Mouse (Mus musculus): Measurements from ENCODE around the gene Olfr411.
A peak's percentile ranks its signal among the peaks of the same experiment; 100 is the strongest.

Gene Olfr411

DNA sequence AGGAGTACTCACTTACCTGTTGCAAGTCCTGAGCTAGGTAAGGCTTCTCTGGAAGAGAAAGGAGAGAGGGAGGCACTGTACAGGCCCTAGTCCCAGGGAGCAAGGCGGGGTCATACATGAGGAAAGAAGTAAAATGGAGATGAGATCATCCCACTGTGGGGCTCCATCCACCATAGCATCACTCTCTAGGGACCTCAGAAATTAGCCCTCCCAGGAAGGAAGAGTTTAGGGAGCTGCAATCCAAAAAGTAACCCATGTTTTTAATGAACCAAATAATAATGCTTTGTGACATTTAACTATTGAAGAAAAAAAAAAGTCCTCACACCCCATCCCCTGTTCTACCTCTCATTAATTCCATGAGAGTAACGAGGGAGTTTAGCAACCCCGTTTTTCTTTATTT, at the start of gene Olfr411:
Gene Olfr411, minus strand, starts transcription at position 101 of the 400 bp plus-strand sequence.
- no peak for DNase-seq

DNA sequence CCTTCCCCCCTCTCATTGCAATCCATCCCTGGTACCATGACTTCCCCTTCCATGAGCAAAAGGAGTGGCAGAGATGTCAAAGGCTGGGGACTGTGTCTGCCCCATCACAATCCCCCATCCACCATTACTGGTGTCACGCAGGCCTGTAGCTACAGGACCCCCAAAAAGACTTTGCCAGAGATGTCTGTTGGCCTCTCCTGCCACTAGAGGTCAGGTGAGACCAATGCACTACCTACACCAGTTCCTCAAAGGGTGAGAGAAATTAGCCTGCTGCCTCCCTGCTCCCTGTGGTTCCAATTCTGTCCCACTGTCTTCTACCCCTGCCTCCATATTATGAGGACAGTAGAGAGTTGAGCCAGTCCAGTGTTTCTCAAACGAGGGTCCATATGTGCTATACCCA, 49.7 kb upstream of the Olfr411 start:
- DNase-seq: peak; percentile 51 to 53

- DNase-seq: no peak
Measured at GRCm38 (mm10) chr11:74395583-74395982, 43.1 kb upstream of the Olfr411 start.

GRCm38 (mm10) chr11:74393489-74393888, 41.0 kb upstream of the Olfr411 start:
- DNase-seq: peak in 1 of 2 experiments; percentile 60

DNA sequence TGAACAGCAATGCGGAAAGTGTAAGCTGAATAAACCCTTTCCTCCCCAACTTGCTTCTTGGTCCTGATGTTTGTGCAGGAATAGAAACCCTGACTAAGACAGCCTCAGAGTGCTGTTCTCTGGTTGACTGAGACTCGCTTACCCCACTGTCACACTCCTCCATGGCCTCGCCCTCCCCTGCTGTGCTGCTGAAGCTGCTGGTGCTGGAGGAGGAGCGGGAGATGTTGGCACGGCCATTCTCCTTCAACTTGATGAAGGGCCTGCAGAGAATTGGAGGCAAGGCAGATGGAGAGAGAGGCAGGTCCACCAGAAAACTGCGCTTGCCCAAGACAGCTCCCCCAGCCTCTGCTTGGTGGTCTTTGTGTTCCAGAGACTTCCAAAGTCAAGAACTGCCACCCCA, 40.5 kb upstream of the Olfr411 start:
- DNase-seq: no peak

GRCm38 (mm10) chr11:74391899-74392298, 39.4 kb upstream of the Olfr411 start:
- no peak for DNase-seq

DNA sequence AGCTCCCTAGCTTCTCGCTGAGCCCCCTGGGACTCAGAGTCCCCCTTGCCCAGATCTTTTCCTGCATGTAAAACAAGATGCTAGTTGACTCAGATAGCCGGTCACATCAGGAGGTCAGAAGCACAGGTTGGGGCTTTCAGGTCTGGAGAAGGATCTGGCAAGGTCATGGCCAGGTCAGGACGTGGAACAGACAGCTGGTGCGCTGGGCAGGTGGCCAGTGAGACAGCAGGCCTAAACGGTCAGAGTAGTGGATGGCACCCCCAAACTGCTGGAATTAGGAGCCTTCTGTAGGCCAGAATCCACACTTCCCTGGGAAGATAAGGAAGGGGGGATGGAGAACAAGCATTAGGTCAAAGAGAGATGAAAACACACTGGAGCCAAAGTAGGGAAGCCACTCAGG, 34.8 kb upstream of the Olfr411 start:
- DNase-seq: peak; percentile 53 to 69

GRCm38 (mm10) chr11:74385674-74386073, 33.2 kb upstream of the Olfr411 start:
- DNase-seq: no peak

DNA sequence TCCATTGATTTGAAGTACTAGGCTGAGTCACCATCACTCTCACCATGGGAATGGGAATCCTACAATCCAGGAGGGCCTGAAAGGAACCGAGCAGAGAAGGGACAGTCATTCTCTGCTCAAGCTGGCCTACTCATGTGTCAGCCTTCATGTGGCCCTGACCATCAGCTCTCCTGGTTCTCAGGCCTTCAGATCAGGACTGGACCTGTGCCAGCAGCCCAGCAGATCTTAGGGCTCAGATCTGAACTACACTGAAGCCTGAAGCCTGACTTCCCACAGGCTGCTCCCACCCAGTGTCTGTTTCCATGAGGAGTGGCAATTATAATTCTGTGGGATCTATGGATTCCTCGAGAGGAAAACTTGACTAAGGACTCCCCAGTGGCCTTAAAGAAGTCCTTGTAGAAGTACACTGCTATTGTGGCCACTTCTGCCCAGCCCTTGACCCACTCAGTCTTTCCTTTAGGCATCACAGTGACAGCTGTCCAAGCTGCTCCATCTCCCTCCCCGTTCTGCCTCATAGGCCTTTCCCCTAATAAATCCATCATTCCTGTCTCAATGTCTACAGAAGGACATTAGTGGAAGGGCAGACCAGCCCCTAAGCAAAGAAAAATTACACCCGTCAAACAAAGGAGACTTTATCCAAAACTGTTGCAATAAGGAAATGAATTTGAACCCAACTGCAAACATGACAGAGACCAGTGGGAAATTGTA, 26.9 kb upstream of the Olfr411 start:
- DNase-seq: no peak

DNA sequence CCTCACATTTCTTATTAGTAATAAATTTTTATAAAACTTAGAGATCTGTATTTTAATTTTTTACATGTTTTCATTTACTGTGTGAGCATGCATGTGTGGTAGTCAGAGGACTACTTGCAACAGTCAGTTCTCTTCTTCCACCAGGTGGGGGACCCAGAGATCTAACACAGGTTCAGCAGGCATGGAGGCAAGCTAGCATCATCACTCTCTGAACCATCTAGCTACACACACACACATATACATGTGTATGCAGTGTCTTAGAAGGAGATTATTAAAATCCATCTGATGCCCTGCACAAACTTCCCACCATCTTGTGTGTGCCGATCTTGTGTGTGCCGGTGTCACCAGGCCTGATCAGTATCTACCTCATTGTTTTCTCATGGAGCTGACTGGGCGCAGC, 24.4 kb upstream of the Olfr411 start:
- DNase-seq: peak; percentile 82 to 85

DNA sequence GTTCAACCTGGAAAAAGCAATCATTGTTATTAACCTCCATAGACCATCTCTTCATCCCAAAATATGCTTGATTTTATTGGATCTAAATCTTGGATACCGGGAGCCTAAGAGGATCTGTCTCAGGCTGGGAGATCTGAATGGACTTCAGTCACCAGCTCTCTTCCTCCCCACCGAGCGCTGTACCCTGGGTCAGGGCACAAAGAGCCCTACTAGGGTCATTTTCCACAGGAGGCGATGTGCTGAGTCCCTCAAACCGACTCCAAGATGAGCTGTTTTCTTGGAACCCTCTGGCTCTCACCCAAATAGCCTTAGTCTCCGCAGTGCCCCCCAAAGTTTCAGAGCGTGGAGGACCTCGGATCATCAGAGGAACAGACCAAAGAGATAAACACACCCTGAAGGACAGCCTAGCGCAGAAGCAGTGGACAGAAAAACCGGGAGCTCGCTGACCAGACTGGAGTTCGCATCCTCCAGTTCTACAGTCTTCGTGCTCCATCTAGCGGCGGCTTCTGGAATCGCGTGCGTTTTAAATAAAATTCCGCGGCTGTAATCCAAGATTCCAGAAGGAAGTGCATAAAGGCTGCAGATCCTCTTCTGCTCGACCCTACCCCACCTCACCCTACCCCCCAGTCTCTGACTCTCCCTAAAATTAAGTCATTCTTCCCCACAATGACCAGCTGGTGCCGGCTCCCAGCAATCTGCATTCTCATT, 19.1 kb upstream of the Olfr411 start:
- DNase-seq: peak; percentile 89 to 91

- no peak for DNase-seq
Measured at GRCm38 (mm10) chr11:74361769-74362168, 9.3 kb upstream of the Olfr411 start, which contains the start of gene Olfr412. Olfr412 (plus strand) TSS chr11:74362069.

- no peak for DNase-seq
Measured at GRCm38 (mm10) chr11:74337931-74338330, 14.5 kb downstream of the Olfr411 start, which contains the start of gene Olfr410. Olfr410 (minus strand) TSS chr11:74338031.

GRCm38 (mm10) chr11:74328781-74329180, 23.7 kb downstream of the Olfr411 start:
- no peak for DNase-seq

DNA sequence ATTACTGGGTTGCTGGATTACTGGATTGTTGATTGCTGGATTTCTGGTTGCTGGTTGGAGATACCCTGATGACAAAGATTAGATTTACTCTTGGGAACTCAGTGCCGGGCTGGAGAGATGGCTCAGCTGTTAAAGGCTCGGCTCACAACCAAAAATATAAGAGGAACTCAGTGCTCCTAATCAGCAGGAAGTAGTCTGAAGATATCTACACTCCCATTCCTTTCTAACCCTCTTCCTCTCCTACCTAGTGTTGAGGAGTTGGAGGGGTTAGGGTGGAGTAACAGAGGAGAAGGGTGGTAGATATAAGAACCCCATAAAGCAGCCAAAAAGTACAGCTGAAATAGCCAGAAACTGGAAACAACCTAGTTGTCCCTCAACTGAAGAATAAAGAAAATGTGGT, 26.4 kb downstream of the Olfr411 start:
- no peak for DNase-seq
